Mouse (Mus musculus) urinary bladder, postnatal 25 days (tissue): ENCODE data around the gene Gm10037.

Source experiments
- DNase-seq: peaks from one replicate; pipeline ENCODE4 v3.0.0; 2022; ENCODE audit warnings: low spot score

The Gm10037 gene

DNA sequence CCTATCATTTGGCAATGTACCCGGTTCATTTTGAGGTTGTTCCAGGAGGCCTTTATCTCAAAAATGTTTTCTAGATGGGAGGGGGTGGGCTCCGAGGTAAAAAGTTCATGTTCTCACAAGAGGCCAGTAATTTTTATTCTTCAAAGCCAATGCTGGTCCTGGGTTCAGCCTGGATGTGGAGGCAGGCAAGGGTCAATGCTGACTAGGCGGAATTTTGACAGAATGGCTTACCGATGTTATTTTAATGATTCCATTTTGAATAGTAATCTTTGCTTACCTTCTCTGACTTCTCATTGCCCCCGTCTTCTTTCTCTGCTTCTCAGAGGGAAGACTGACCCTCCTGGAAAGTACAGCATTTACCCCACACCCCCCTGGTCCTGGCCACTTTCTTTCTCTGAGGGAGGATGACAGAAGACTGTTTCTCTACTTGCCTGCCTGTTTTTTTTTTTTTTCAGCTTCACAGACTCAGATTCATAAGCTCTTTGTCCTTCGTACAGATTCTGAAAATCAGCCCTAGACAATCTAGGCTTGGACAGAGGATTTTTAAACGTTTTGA, 45.9 kb downstream of the Gm10037 start:
- DNase-seq, result no peak

DNA sequence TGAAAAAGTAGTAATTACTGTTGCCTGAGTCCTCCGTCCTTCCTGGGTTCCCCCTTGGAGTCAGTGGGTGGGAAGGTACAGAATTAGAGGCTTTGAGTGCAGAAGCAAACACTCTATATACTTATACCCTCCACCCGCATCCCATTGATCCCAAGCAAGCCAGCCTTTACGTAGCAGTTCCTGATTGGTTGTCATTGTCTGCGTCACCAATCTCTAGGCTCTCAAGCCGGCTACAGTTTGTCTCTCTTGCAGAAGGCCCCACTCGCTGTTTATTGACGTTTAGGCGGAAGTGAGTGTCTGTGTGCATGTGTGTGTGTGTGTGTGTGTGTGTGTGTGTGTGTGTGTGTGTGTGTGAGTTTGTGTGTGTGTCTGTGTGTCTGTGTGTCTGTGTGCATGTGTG, 53.1 kb downstream of the Gm10037 start:
- DNase-seq, result no peak
